Mouse (Mus musculus): Measurements from ENCODE around the gene Adam12.
A peak's percentile ranks its signal among the peaks of the same experiment; 100 is the strongest.

Adam12 gene

DNA sequence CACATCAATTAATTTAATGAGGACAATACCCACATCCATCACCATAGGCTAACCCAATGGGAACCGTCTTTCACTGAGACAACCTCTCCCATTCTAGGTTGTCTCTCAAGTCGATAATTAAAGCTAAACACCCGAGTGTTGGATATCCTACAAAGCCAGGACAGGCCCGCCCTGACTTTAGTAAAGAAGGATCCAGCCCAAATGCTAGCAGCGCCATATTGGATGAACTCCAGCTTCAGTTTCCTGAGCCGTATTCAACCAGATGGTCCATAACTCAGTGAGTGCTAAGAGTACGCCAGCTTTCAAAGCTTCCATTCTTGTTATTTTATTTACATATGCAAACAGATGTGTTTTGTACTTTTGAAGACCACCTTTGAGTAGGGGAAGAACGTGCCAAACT is 81.6 kb downstream of the Adam12 start:
- no peak for DNase-seq (ENCODE audit: low read depth, low spot score)

GRCm38 (mm10) chr7:134149351-134149750 is 82.6 kb downstream of the Adam12 start:
- no peak for DNase-seq (ENCODE audit: low read depth, low spot score)

- DNase-seq (ENCODE audit: low read depth, low spot score) = no peak
Observed at GRCm38 (mm10) chr7:134147561-134147960, 84.4 kb downstream of the Adam12 start.

- no peak for DNase-seq (ENCODE audit: low read depth, low spot score)
Observed at GRCm38 (mm10) chr7:134146821-134147220, 85.1 kb downstream of the Adam12 start.

- no peak for DNase-seq (ENCODE audit: low read depth, low spot score)
Observed at GRCm38 (mm10) chr7:134144111-134144510, 87.8 kb downstream of the Adam12 start.

GRCm38 (mm10) chr7:134139291-134139949 is 92.5 kb downstream of the Adam12 start:
- DNase-seq (ENCODE audit: low read depth, low spot score) = no peak

GRCm38 (mm10) chr7:134132323-134132722 is 99.6 kb downstream of the Adam12 start:
- peak; percentile 13 for DNase-seq (ENCODE audit: low read depth, low spot score)

DNA sequence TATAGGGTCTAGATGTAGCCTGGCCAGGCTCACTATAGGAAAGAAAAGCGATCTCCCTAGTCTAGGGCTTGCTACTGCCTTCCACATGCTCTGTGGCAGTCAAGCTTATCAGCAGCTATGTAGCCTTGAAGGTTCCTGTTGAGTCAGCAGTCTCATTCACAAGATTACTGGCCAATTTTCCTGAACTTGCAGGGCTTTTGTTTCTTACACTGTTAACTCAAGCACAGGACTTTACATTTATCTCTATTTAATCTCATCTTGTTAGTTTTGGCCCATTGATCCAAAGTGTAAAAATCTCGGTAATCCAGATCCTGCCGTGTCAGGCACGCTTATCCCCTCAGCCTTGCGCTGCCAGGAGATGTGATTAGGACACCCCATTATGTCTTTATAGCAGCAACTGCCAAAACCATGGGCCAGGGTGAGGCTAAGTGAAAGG is 103.8 kb downstream of the Adam12 start:
- no peak for DNase-seq (ENCODE audit: low read depth, low spot score)

DNA sequence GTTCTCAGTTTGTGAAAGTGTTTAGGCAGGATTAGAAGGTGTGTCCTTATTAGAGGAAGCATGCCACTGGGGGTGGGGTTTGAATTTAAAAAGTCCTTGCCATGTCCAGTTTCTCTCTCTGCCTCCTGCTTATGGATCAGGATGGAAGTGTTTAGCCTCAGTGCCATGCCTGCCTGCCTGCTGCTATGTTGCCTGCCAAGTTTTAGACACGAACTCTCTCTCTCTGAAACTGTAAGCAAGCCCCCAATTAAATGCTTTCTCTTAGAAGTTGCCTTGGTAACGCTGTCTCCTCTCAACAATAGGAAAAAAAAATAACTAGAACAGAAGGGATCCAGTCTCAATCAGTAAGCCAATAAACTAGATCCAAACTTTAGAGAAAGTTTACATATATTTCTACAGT is 110.5 kb downstream of the Adam12 start:
- no peak for DNase-seq (ENCODE audit: low read depth, low spot score)

DNA sequence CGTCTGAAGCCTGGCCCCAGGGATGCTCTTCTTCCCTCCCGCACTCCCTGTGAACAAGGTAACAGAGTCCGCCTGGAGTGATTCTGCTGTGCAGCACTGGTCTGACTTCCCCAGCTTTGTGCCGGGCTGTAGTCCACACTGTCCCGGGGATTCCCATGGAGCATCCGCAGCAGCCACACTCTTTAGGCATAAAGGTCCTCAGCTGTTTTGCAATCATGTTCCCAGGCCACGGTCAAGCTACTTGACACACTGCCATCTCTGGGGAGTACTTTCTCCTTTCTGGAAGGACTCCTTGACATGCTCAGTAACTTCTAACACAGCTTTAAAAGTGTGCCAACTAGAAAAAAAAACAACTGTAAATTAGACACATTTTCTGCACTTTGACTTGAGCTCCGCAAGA is 116.5 kb downstream of the Adam12 start:
- DNase-seq (ENCODE audit: low read depth, low spot score) = no peak

- no peak for DNase-seq (ENCODE audit: low read depth, low spot score)
Observed at GRCm38 (mm10) chr7:134114311-134115188, 117.4 kb downstream of the Adam12 start.

- DNase-seq (ENCODE audit: low read depth, low spot score) = no peak
Observed at GRCm38 (mm10) chr7:134113829-134114228, 118.1 kb downstream of the Adam12 start.

GRCm38 (mm10) chr7:134110116-134110515 is 121.8 kb downstream of the Adam12 start:
- DNase-seq (ENCODE audit: low read depth, low spot score) = no peak

DNA sequence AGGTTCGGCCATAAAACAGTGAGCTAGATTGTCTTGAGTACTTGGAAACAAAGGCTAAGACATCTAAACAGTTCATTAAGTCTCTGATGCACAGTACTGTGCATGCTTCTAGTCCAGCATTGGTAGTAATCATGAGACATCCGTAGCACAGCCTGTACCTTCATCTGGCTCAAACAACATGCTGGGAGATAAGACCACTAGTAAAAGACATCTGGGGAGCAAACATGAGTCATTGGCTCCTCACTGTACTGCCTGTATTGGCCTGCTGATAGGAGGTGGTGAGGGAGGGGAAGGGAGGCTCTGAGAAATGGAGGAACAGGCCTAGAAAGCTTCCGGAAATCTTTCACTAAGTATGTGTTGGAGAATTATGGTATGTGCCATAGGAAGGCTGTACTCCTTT is 124.1 kb downstream of the Adam12 start:
- no peak for DNase-seq (ENCODE audit: low read depth, low spot score)

DNA sequence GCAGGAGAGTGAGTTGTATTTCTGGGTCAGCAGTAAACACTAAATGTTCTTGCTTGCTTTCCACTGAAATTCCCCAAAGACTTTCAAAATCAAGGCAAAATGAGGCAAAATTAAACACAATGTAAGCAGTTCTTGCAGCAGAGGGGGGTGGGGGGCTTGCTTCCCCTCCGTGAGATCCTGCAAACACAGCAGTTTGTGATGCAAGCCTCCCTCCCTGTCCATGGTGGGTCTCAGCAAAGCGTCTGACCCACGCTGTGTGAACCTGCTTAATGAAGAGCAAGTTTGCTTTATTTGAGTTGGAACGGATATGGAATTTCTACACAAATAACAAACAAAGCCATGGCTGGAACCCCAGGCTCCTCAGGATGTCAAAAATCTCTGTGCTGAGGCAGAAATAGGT is 132.9 kb downstream of the Adam12 start:
- no peak for DNase-seq (ENCODE audit: low read depth, low spot score)

DNA sequence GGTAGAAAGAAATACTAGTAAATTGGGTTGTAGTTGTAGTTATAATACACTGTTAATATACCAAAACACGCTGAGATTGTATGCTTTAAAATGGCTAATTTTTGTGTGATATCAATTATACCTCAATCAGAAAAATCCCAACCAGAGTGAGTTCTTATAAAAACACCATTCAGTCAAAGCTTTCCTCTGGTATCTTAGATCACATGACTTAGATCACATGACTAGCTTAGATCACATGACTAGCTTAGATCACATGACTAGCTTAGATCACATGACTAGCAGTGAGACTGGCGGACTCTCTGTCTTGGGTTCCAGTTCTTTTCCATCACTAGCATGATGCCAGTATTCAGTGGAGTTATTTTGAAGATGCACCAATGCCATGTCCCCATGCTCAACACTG is 134.1 kb downstream of the Adam12 start:
- DNase-seq (ENCODE audit: low read depth, low spot score) = no peak

GRCm38 (mm10) chr7:134093871-134094270 is 138.1 kb downstream of the Adam12 start:
- DNase-seq (ENCODE audit: low read depth, low spot score) = no peak

GRCm38 (mm10) chr7:134090764-134091163 is 141.2 kb downstream of the Adam12 start:
- no peak for DNase-seq (ENCODE audit: low read depth, low spot score)

DNA sequence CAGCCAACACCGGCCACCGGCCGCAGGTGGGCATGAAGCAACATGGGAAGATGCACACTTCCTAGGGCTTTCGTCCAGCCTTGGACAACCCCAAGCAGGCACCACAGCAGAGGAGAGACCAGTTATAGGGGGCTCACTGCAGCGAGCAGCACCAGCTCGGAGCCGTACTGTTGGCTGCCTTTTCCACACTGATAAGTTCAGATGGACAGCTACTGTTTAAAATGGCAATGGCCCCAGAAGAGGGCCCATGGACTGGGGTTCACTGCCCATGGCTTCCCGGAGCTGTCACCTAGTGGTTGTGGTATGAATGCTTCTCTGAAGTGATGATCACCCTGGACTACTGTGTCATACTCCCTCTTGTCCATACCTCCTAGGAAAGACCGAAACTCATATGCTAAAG is 141.7 kb downstream of the Adam12 start:
- DNase-seq (ENCODE audit: low read depth, low spot score) = no peak

DNA sequence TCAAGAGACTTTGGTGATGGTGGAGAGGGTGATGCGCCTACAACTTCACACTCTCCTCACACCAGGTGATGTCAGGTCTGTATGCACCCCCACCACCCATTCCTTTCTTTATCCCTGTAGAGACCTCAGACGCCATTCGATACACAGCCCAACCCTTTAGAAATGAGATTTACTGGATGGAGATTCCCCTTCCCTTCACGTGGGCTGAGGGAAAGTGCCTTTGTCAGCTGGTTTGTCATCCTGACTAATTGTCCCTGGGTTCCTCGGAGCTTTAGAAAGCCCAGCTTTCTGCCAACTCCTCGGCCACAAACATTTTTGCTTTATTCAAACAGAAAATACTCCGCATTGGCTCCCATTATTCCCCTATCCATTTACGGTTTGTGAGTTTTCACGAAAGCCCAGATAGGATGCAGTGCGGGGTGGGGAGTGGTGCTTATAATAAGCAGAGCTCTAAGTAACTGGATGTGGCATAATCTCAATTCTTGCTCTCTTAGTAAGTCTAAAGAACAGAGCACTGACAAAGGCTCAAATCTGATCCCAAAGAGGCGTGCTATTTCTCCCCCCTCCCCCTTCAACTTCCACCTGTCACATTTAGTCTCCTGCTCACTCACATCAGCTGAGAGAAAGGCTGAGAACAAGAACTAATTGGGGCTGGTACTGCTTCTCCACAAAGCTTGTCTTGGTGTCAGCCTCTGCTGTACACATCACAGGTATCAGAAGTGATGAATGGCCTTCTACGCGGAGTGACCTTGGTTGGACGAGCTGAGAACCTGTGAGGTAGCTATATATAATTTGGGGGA is 143.2 kb downstream of the Adam12 start:
- DNase-seq (ENCODE audit: low read depth, low spot score) = no peak

DNA sequence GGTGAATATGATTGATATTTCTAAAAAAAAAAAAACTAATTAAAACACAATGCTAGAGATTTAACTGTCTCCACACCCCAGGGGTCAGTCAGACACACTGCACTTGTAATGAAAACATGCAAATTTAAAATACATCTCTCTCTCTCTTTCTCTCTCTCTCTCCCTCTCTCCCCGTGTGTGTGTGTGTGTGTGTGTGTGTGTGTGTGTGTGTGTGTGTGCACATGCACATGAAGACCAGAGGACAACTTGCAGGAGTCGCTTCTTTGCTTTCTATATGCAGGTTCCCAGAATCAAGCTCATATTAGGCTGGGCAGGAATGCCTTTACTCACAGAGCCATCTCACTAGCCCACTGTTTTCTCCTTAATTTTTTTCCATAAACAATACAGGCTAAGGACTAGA is 146.6 kb downstream of the Adam12 start:
- no peak for DNase-seq (ENCODE audit: low read depth, low spot score)

DNA sequence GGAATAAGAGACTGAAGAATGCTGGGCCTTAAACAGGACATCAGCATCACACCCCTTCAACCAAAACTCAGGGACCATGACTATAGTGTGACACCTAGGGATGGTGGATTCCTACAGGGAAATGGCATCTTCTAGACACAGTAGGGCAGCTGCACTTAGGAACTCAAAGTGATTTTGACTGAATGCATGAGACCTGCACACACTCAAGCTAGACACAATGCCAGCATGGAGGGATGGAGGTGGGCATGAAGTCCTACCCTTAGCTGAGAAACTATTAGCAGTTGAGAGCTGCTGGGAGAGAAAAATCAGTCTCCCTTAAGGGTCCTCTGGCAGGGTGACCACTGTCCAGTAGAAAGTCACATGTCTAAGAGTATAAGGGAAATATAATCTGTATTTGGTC is 147.0 kb downstream of the Adam12 start:
- DNase-seq (ENCODE audit: low read depth, low spot score) = no peak

Measured in forelimb bud, embryonic 11.5 days (tissue).